Mouse (Mus musculus) spleen, postnatal 14 days (tissue): ENCODE data around the gene Osbpl7.

ENCODE experiments used
- DNase-seq, 2 experiments: peaks; one replicate each; pipeline ENCODE4 v3.0.0; 2021 to 2022; ENCODE audit warnings: low spot score in 2 of 2

Gene Osbpl7

GRCm38 (mm10) chr11:97050216-97050943, at the start of gene Osbpl7:
Gene Osbpl7, plus strand, starts transcription at chr11:97050628.
- DNase-seq = peak; percentile 43 to 58

GRCm38 (mm10) chr11:97003170-97003569, 47.3 kb upstream of the Osbpl7 start:
- DNase-seq = no peak

- DNase-seq = no peak
Observed at GRCm38 (mm10) chr11:97007093-97007794, 43.2 kb upstream of the Osbpl7 start.

GRCm38 (mm10) chr11:97009198-97009790, 41.1 kb upstream of the Osbpl7 start:
- no peak for DNase-seq

- no peak for DNase-seq
Observed at GRCm38 (mm10) chr11:97013121-97013670, 37.2 kb upstream of the Osbpl7 start, which contains the start of gene Sp6. Gene Sp6, plus strand, starts transcription at chr11:97013394.

GRCm38 (mm10) chr11:97017696-97018582, 32.5 kb upstream of the Osbpl7 start:
- DNase-seq = no peak

- DNase-seq = no peak
Observed at GRCm38 (mm10) chr11:97018583-97019344, 31.7 kb upstream of the Osbpl7 start.

GRCm38 (mm10) chr11:97019345-97019708, 31.1 kb upstream of the Osbpl7 start:
- no peak for DNase-seq

GRCm38 (mm10) chr11:97021121-97021765, 29.2 kb upstream of the Osbpl7 start:
- no peak for DNase-seq

- DNase-seq = peak; percentile 54 to 71
Observed at GRCm38 (mm10) chr11:97021873-97022484, 28.4 kb upstream of the Osbpl7 start.

GRCm38 (mm10) chr11:97024977-97025376, 25.5 kb upstream of the Osbpl7 start:
- no peak for DNase-seq

- peak; percentile 73 to 89 for DNase-seq
Observed at GRCm38 (mm10) chr11:97025721-97026344, 24.6 kb upstream of the Osbpl7 start.

GRCm38 (mm10) chr11:97029686-97030417, 20.6 kb upstream of the Osbpl7 start, which contains the start of gene Scrn2:
Gene Scrn2, plus strand, starts transcription at chr11:97029938.
- DNase-seq = peak; percentile 67 to 80

- DNase-seq = no peak
Observed at GRCm38 (mm10) chr11:97030426-97030825, 20.0 kb upstream of the Osbpl7 start.

- DNase-seq = no peak
Observed at GRCm38 (mm10) chr11:97031977-97032376, 18.5 kb upstream of the Osbpl7 start.

- DNase-seq = no peak
Observed at GRCm38 (mm10) chr11:97032499-97032898, 17.9 kb upstream of the Osbpl7 start.

- no peak for DNase-seq
Observed at GRCm38 (mm10) chr11:97033781-97034180, 16.6 kb upstream of the Osbpl7 start.

- DNase-seq = no peak
Observed at GRCm38 (mm10) chr11:97036141-97036540, 14.3 kb upstream of the Osbpl7 start.
